Mouse (Mus musculus) effector memory CD4-positive, alpha-beta T cell, adult 5 months (primary cell): ENCODE data around the gene Clgn. TPM values are rescaled to one million over a fixed set of nuclear protein-coding genes. Genes with fewer than 3 reads are reported as not detected.

ENCODE experiments used
- polyA plus RNA-seq: library from polyadenylated mRNA; unstranded; fragments of 100-300 nt; shearing (Covaris generic); gene quantifications from one replicate; pipeline ENCODE4 v1.2.1, GENCODE M21; 2017

The Clgn gene
- polyA plus RNA-seq: not detected

DNA sequence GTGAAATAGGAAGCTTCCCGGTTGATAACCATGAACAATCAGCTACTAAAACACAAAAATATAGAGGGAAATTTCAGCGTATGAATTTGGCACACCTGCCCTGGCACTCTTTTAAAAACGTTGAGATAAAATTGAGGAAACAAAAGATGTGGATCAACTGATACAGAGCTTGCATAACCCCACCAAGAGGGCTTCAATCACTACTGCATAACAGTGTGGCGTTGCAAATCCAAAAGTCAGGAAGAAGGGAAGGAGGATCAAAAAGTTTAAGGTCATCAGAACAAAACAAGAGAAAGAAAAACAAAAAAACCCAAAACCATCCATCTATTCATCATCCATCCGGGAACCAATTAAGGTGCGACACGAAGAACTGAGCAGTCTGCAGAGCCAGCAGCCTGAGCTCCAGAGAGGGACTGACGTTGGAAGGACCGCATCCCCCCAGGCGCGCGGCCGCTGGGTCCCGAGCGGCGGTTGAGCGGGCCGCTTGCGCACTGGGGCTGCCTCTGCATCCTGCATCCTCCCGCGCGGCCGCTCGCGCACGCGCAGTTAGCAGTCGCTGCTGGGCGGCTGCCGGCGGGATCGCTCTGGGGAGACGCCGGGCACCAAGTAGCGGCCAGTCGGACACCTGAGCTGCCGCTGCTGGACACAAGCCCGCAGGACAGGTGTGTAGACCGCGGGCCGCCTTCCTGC is at the start of gene Clgn:
Clgn (plus strand) TSS at position 552 of the 690 bp plus-strand sequence.

DNA sequence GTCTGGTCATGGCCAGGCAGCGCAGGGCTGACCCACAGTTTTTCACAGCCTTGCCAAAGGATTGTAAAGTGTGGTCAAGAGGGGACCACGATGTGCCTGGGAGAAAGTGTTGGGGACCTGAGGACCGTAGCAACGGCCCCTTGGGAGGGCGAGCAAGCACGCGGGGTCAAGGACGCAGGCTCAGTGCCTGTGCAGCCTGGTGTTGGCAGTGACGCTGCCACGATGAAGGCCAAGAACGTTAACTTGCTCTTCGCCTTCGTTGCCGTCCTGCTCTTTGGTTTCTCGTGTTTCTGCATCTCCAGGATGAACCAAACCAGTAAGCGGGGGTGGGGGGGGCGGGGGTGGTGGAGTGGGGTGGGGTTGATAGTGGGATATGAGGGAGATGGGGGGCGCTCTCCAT is 41.4 kb upstream of the Clgn start, which contains the start of gene Mgat4d:
Mgat4d (plus strand) TSS at position 209 of the 400 bp plus-strand sequence.

GRCm38 (mm10) chr8:83458222-83458621 is 68.6 kb downstream of the Clgn start, which contains the start of gene Scoc:
Gene Scoc (minus strand): TSS chr8:83458391.

Other genes starting within 250 kb of the Clgn start
- gene Tbc1d9, start 224.5 kb upstream of the Clgn start, polyA plus RNA-seq: not detected
- gene Gm10645, start 223.7 kb upstream of the Clgn start, polyA plus RNA-seq: not detected
- gene Ucp1, start 99.5 kb upstream of the Clgn start, polyA plus RNA-seq: not detected
- gene Elmod2, start 57.4 kb upstream of the Clgn start, polyA plus RNA-seq: 6.1 TPM
- not detected for gene Mgat4d, start 41.4 kb upstream of the Clgn start, polyA plus RNA-seq
- gene Scoc, start 68.5 kb downstream of the Clgn start, polyA plus RNA-seq: 23.0 TPM
- not detected for gene Olfr370, start 145.9 kb downstream of the Clgn start, polyA plus RNA-seq
- gene Ndufb7, start 176.8 kb downstream of the Clgn start, polyA plus RNA-seq: 110 TPM
- gene Tecr, start 218.1 kb downstream of the Clgn start, polyA plus RNA-seq: 299 TPM
- gene Dnajb1, start 218.3 kb downstream of the Clgn start, polyA plus RNA-seq: 530 TPM